ENCODE assay signal across 18 mouse cellular contexts in the genomic region with DNA sequence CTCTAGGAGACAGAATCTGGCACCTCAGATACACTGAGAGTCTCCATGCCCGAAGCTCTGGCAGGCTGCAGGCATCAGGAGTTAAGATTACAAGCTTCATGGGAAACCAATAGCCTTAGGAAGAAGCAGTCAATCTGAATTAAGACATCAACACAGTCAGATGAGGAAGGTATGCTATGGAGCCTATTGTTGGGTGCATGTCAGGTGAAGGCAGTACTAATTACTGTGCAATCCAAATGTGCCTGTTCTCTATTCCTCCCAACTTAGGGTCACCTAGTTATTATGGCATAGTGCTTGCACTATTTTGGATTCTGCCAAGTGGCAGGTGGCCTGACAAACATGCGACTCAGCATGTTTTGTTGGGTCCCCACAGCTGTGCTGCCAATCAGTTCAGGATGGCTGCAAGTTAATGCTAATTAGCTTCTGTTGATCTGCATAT. TPM values are rescaled to one million over a fixed set of nuclear protein-coding genes. Genes with fewer than 3 reads are reported as not detected.
DNase-seq lines count a peak whose midpoint lies in the region; ATAC-seq and TF ChIP-seq lines count a peak whose summit lies in the region.
"Had no signal": no experiment of that assay in that cellular context is flagged by ENCODE, and none has a peak within 500 bp of the region (broad histone marks: within the 10 kb centered on the region; RNA-seq: fewer than 3 reads in every experiment).

No protein-coding gene starts in this region.

- 66% methylated on average over 2 of the region's 2 CpGs for WGBS in embryonic facial prominence, embryonic 14.5 days
- WGBS in embryonic facial prominence, embryonic 10.5 days: 65% methylated on average over 2 of the region's 2 CpGs
- WGBS in hindbrain, embryonic 12.5 days: 45% methylated on average over 2 of the region's 2 CpGs

- no peak overlapping the region for H3K4me2 ChIP-seq in embryonic facial prominence, embryonic 14.5 days (ENCODE audit: low read depth, low read length)
- no peak overlapping the region for H3K4me2 ChIP-seq in hindbrain, embryonic 12.5 days (replicated peaks)
- H3K4me2 ChIP-seq: heart, embryonic 12.5 days; limb, embryonic 12.5 days had no signal

- no peak overlapping the region for H3K27ac ChIP-seq in embryonic facial prominence, embryonic 14.5 days (replicated peaks; ENCODE audit: low read depth, low read length)
- no peak overlapping the region for H3K27ac ChIP-seq in embryonic facial prominence, embryonic 10.5 days (replicated peaks)
- H3K27ac ChIP-seq in ES-E14 (ENCODE audit: insufficient read depth, low read depth, low read length, poor library complexity, severe bottlenecking): no peak overlapping the region
- no peak overlapping the region for H3K27ac ChIP-seq in hindbrain, embryonic 12.5 days
- H3K27ac ChIP-seq: limb, embryonic 12.5 days had no signal

- H3K9ac ChIP-seq in embryonic facial prominence, embryonic 14.5 days (ENCODE audit: low read depth, low read length): no peak overlapping the region
- H3K9ac ChIP-seq in ES-E14 (ENCODE audit: insufficient read depth, low read depth, low read length, poor library complexity, severe bottlenecking): no peak overlapping the region
- H3K9ac ChIP-seq in hindbrain, embryonic 12.5 days: no peak overlapping the region
- H3K9ac ChIP-seq: heart, embryonic 12.5 days; limb, embryonic 12.5 days had no signal

- no peaks in the 10 kb centered on the region for H3K4me1 ChIP-seq in embryonic facial prominence, embryonic 14.5 days (ENCODE audit: control insufficient read depth, insufficient read depth, low read length)
- H3K4me1 ChIP-seq in embryonic facial prominence, embryonic 10.5 days: peaks cover under 1% of the 10 kb centered on the region; the same call in 1 of the 2 replicates
- no peaks in the 10 kb centered on the region for H3K4me1 ChIP-seq in ES-E14 (ENCODE audit: control insufficient read depth in 2 of 2, insufficient read depth in 2 of 2, low read length in 2 of 2, poor library complexity in 1 of 2)
- H3K4me1 ChIP-seq in hindbrain, embryonic 12.5 days: peaks cover 7% of the 10 kb centered on the region
- H3K4me1 ChIP-seq: heart, embryonic 12.5 days; limb, embryonic 12.5 days; megakaryocyte, embryonic 14.5 days had no signal

- no peaks in the 10 kb centered on the region for H3K27me3 ChIP-seq in embryonic facial prominence, embryonic 14.5 days (replicated peaks; ENCODE audit: control insufficient read depth, insufficient read depth, low read length)
- no peaks in the 10 kb centered on the region for H3K27me3 ChIP-seq in embryonic facial prominence, embryonic 10.5 days (replicated peaks; ENCODE audit: low read depth, poor library complexity, severe bottlenecking)
- H3K27me3 ChIP-seq in hindbrain, embryonic 12.5 days: no peaks in the 10 kb centered on the region
- H3K27me3 ChIP-seq: heart, embryonic 12.5 days; limb, embryonic 12.5 days; megakaryocyte, embryonic 14.5 days had no signal

- H3K4me3 ChIP-seq in embryonic facial prominence, embryonic 14.5 days (ENCODE audit: low read depth, low read length): no peak overlapping the region
- H3K4me3 ChIP-seq in embryonic facial prominence, embryonic 10.5 days: no peak overlapping the region
- no peak overlapping the region for H3K4me3 ChIP-seq in ES-E14 (ENCODE audit: insufficient read depth in 1 of 2, low read depth in 1 of 2, low read length in 2 of 2, poor library complexity in 1 of 2, severe bottlenecking in 1 of 2)
- no peak overlapping the region for H3K4me3 ChIP-seq in hindbrain, embryonic 12.5 days
- H3K4me3 ChIP-seq: heart, embryonic 12.5 days; limb, embryonic 12.5 days; megakaryocyte, embryonic 14.5 days had no signal

- no peaks in the 10 kb centered on the region for H3K36me3 ChIP-seq in embryonic facial prominence, embryonic 14.5 days (ENCODE audit: control insufficient read depth, insufficient read depth, low read length)
- no peaks in the 10 kb centered on the region for H3K36me3 ChIP-seq in embryonic facial prominence, embryonic 10.5 days (replicated peaks)
- no peaks in the 10 kb centered on the region for H3K36me3 ChIP-seq in ES-E14 (ENCODE audit: control insufficient read depth, insufficient read depth, low read length, poor library complexity, severe bottlenecking)
- H3K36me3 ChIP-seq in hindbrain, embryonic 12.5 days: no peaks in the 10 kb centered on the region
- H3K36me3 ChIP-seq: G1E; heart, embryonic 12.5 days; limb, embryonic 12.5 days had no signal

- ATAC-seq in embryonic facial prominence, embryonic 14.5 days (ENCODE audit: low read depth): no peak
- peak; percentile 89 for ATAC-seq in hindbrain, embryonic 12.5 days (ENCODE audit: low FRiP score)
- ATAC-seq in megakaryocyte, adult 5-6 weeks (ENCODE audit: poor library complexity, severe bottlenecking): no peak

- in situ Hi-C loops in ES-E14 (cut with MboI; ENCODE audit: low sequenced_read_pairs in 2 of 2, unreplicated experiment in 2 of 2): no loop called here

- H3K9me3 ChIP-seq in embryonic facial prominence, embryonic 14.5 days (ENCODE audit: control insufficient read depth, low read length): 0 out of 2 replicates have a peak, but pooled peaks cover under 1% of the 10 kb centered on the region
- H3K9me3 ChIP-seq in embryonic facial prominence, embryonic 10.5 days: no peaks in the 10 kb centered on the region
- no peaks in the 10 kb centered on the region for H3K9me3 ChIP-seq in ES-E14 (ENCODE audit: control insufficient read depth, insufficient read depth, low read depth, low read length)
- no peaks in the 10 kb centered on the region for H3K9me3 ChIP-seq in hindbrain, embryonic 12.5 days (replicated peaks)
- H3K9me3 ChIP-seq: heart, embryonic 12.5 days; limb, embryonic 12.5 days had no signal

- peak; percentile 41 for DNase-seq in embryonic facial prominence, embryonic 14.5 days (ENCODE audit: low spot score)
- DNase-seq in embryonic facial prominence, embryonic 10.5 days (ENCODE audit: low spot score): no peak
- DNase-seq in ES-E14 (ENCODE audit: low read depth, low spot score): no peak
- peak; percentile 40 to 41 for DNase-seq in layer of hippocampus, postnatal 10 days (ENCODE audit: low spot score in 2 of 2)
- DNase-seq in right cerebral cortex, postnatal 4 days: no peak
- DNase-seq in spleen, postnatal 10 days (ENCODE audit: low spot score in 2 of 2): no peak
- DNase-seq: gastrocnemius, postnatal 10 days; kidney, postnatal 10 days; lung, adult 18-20 months; thymus, adult 18-20 months had no signal

TF ChIP-seq in ES-E14, 5 proteins besides CTCF, POLR2A, EP300 and RAD21:
- TF ChIP-seq HCFC1 (IDR thresholded peaks at IDR 0.05; ENCODE audit: borderline replicate concordance, insufficient read depth, low read length) (no peak), MAFK (IDR thresholded peaks at IDR 0.05; ENCODE audit: insufficient read depth, low read depth, low read length) (0 out of 2 replicates have a peak, but pooled peaks have one; percentile 23), ZC3H11A (IDR thresholded peaks at IDR 0.05; ENCODE audit: borderline replicate concordance, low read depth, low read length) (no peak), ZNF384 (IDR thresholded peaks at IDR 0.05; ENCODE audit: low read depth, low read length) (no peak)

RNA-seq across cellular contexts. Expression of a gene that starts 53.0 kb away (rescaled TPM):
- not detected in 2 replicates for polyA plus RNA-seq in embryonic facial prominence, embryonic 14.5 days (2014; fragmentation: Nextera tagmentation; extraction: Ambion mirVana)
- not detected in 2 replicates for polyA plus RNA-seq in embryonic facial prominence, embryonic 10.5 days (2016; fragmentation: Nextera tagmentation; extraction: Ambion mirVana)
- not detected in 2 replicates for total RNA-seq in ES-E14 (2012; rRNA removed)
- polyA plus RNA-seq in hindbrain, embryonic 12.5 days (2016; fragmentation: Nextera tagmentation; extraction: Ambion mirVana): not detected in 2 replicates
- not detected for total RNA-seq in layer of hippocampus, postnatal 10 days (2021)
- total RNA-seq in megakaryocyte, adult 5-6 weeks (2015): not detected in 2 replicates
- not detected in 2 replicates for total RNA-seq in megakaryocyte, adult 5-6 weeks (2017)
- total RNA-seq: G1E; gastrocnemius, postnatal 10 days had no signal
- polyA plus RNA-seq: cortical plate, adult 2 months; G1E; heart, embryonic 12.5 days; limb, embryonic 12.5 days; spleen, adult 2 months had no signal

Comparison
In these comparisons a context has a peak if more than half of its experiments do, and no peak if none do; other contexts are left out.
1. DNase-seq: peak in embryonic facial prominence, embryonic 14.5 days (single experiment) and layer of hippocampus, postnatal 10 days (2 of 2); none in embryonic facial prominence, embryonic 10.5 days (single experiment), ES-E14 (single experiment), right cerebral cortex, postnatal 4 days (single experiment) and spleen, postnatal 10 days (0 of 2).